23 mouse cellular contexts compared by ENCODE assay signal in the genomic region with DNA sequence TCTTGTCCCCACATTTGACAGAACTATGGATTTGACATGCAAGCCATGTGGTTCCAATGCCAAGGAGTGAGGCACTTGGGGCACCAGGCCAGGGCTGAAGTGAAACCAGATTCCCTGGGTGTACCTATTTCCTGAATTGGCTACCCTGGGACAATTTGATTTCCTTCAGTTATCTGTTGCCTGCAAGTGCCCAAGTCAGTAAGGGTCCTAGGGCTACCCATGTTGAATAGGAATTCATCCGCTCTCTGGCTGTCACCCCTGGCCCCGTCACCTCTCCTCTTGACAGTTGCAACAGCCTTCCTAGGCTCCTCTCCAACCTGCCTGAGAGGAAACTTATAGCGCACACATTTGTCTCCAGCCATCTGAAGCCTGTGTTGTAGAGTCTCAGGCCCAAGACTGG. TPM values are rescaled to one million over a fixed set of nuclear protein-coding genes. Genes with fewer than 3 reads are reported as not detected.
DNase-seq lines count a peak whose midpoint lies in the region; ATAC-seq and TF ChIP-seq lines count a peak whose summit lies in the region.
"Had no signal": no experiment of that assay in that cellular context is flagged by ENCODE, and none has a peak within 500 bp of the region (broad histone marks: within the 10 kb centered on the region; RNA-seq: fewer than 3 reads in every experiment).

No protein-coding gene starts in this region.

- H3K4me3 ChIP-seq in liver, adult 2 months (ENCODE audit: insufficient read depth, low read depth, low read length) = no peak overlapping the region
- H3K4me3 ChIP-seq in liver, postnatal 0 days (ENCODE audit: low read depth, low read length) = no peak overlapping the region
- no peak overlapping the region for H3K4me3 ChIP-seq in brown adipose tissue, adult 24 weeks (ENCODE audit: insufficient read depth, low read depth, low read length)
- H3K4me3 ChIP-seq in layer of hippocampus, adult 2 months = no peak overlapping the region
- H3K4me3 ChIP-seq: embryonic facial prominence, embryonic 10.5 days; embryonic facial prominence, embryonic 12.5 days; forebrain, embryonic 13.5 days; forebrain, embryonic 15.5 days had no signal

- no peak for TF ChIP-seq EP300 in liver, postnatal 0 days (IDR thresholded peaks at IDR 0.05; ENCODE audit: low read depth)

- H3K4me1 ChIP-seq in liver, adult 2 months (ENCODE audit: control insufficient read depth, insufficient read depth, low read length) = peaks cover 47% of the 10 kb centered on the region
- H3K4me1 ChIP-seq in liver, postnatal 0 days (ENCODE audit: insufficient read depth) = peaks cover 24% of the 10 kb centered on the region
- H3K4me1 ChIP-seq in brown adipose tissue, adult 24 weeks (ENCODE audit: control insufficient read depth, insufficient read depth, insufficient read length, low read length) = peaks cover 30% of the 10 kb centered on the region

- TF ChIP-seq CTCF in liver, adult 2 months (IDR thresholded peaks at IDR 0.05; ENCODE audit: low read depth, low read length) = no peak
- TF ChIP-seq CTCF in liver, postnatal 0 days (IDR thresholded peaks at IDR 0.05; ENCODE audit: low read depth) = no peak
- no peak for TF ChIP-seq CTCF in layer of hippocampus, adult 2 months (conservative IDR thresholded peaks at IDR 0.05)

- no peaks in the 10 kb centered on the region for H3K36me3 ChIP-seq in liver, adult 2 months (ENCODE audit: control insufficient read depth, insufficient read depth, low read length)
- H3K36me3 ChIP-seq in liver, postnatal 0 days (replicated peaks; ENCODE audit: insufficient read depth, low read length) = no peaks in the 10 kb centered on the region
- H3K36me3 ChIP-seq: embryonic facial prominence, embryonic 10.5 days; embryonic facial prominence, embryonic 12.5 days; forebrain, embryonic 15.5 days; G1E had no signal

- TF ChIP-seq POLR2A in liver, adult 2 months (IDR thresholded peaks at IDR 0.05; ENCODE audit: extremely low read depth, insufficient read depth, low read length) = no peak

- H3K79me2 ChIP-seq in liver, adult 2 months (ENCODE audit: control insufficient read depth, insufficient read depth, low read length) = peaks cover 6% of the 10 kb centered on the region; the same call in 1 of the 2 replicates

- no peaks in the 10 kb centered on the region for H3K9me3 ChIP-seq in liver, postnatal 0 days (ENCODE audit: low read length)
- H3K9me3 ChIP-seq: embryonic facial prominence, embryonic 10.5 days; embryonic facial prominence, embryonic 12.5 days; forebrain, embryonic 13.5 days; forebrain, embryonic 15.5 days had no signal

- H3K27me3 ChIP-seq in liver, adult 2 months (ENCODE audit: control insufficient read depth, insufficient read depth, low read length) = no peaks in the 10 kb centered on the region
- peaks cover 3% of the 10 kb centered on the region; the same call in 1 of the 2 replicates for H3K27me3 ChIP-seq in liver, postnatal 0 days (ENCODE audit: insufficient read depth, low read length)
- H3K27me3 ChIP-seq: CH12.LX had no signal

- H3K9ac ChIP-seq in liver, adult 2 months (ENCODE audit: low read depth, low read length) = no peak overlapping the region
- no peak overlapping the region for H3K9ac ChIP-seq in liver, postnatal 0 days (replicated peaks)
- H3K9ac ChIP-seq: embryonic facial prominence, embryonic 12.5 days; forebrain, embryonic 13.5 days; forebrain, embryonic 15.5 days; forebrain, postnatal 0 days had no signal

- ATAC-seq in liver, postnatal 0 days = no peak
- ATAC-seq: CD4-positive, CD25-positive, alpha-beta regulatory T cell, adult 4 months; forebrain, embryonic 13.5 days; forebrain, embryonic 15.5 days; forebrain, postnatal 0 days had no signal

- 41% methylated on average over 3 of the region's 3 CpGs for WGBS in liver, adult 2 months
- WGBS in liver, postnatal 0 days (ENCODE audit: insufficient replicate concordance) = 76% methylated on average over 3 of the region's 3 CpGs

- peak; percentile 36 for DNase-seq in adrenal gland, postnatal 10 days
- DNase-seq in adrenal gland, postnatal 25 days = no peak
- peak; percentile 56 for DNase-seq in liver, adult 2 months (ENCODE audit: extremely low read depth, low read depth, low spot score)
- DNase-seq in liver, postnatal 0 days = no peak
- peak; percentile 37 for DNase-seq in NIH3T3 (ENCODE audit: low read depth)
- no peak for DNase-seq in layer of hippocampus, adult 2 months (ENCODE audit: low spot score in 2 of 2)
- DNase-seq: adrenal gland, adult 8-10 months; adrenal gland, postnatal 36 days; B cell, adult 2 months; cerebellum, adult 11 months; cerebellum, adult 18-20 months; cerebellum, adult 8-10 months; cerebellum, adult 9-11 months; cerebellum, postnatal 14 days; forebrain, postnatal 0 days had no signal

- H3K4me2 ChIP-seq in liver, postnatal 0 days (ENCODE audit: low read depth, low read length) = no peak overlapping the region
- H3K4me2 ChIP-seq: embryonic facial prominence, embryonic 12.5 days; forebrain, embryonic 13.5 days; forebrain, embryonic 15.5 days had no signal

- H3K27ac ChIP-seq in liver, adult 2 months (replicated peaks; ENCODE audit: insufficient read depth, low read depth, low read length) = peak overlapping the region; percentile 30
- H3K27ac ChIP-seq in liver, postnatal 0 days (ENCODE audit: low read depth) = no peak overlapping the region
- peak overlapping the region; percentile 60 for H3K27ac ChIP-seq in brown adipose tissue, adult 24 weeks (replicated peaks; ENCODE audit: low read depth, low read length)
- no peak overlapping the region for H3K27ac ChIP-seq in layer of hippocampus, adult 2 months
- H3K27ac ChIP-seq: embryonic facial prominence, embryonic 10.5 days; embryonic facial prominence, embryonic 12.5 days; forebrain, embryonic 13.5 days; forebrain, embryonic 15.5 days had no signal

RNA-seq across cellular contexts. Expression of gene D930048N14Rik, which starts 4.1 kb away (rescaled TPM):
- total RNA-seq in adrenal gland, postnatal 10 days (2021) = 1 to 10 TPM; 1.1 to 3.5 TPM
- 3.5 and 4.0 TPM in 2 replicates for total RNA-seq in adrenal gland, postnatal 25 days (2021)
- total RNA-seq in liver, adult 2 months (2014; rRNA removed) = 1.3 and 1.7 TPM in 2 replicates
- 10.3 and 10.9 TPM in 2 replicates for polyA plus RNA-seq in liver, adult 2 months (2012; rRNA removed)
- polyA plus RNA-seq in liver, postnatal 0 days (2015; fragmentation: Nextera tagmentation; extraction: Ambion mirVana) = 0.15 and 0.34 TPM in 2 replicates
- 0.46 and 0.52 TPM in 2 replicates for polyA plus RNA-seq in brown adipose tissue, adult 24 weeks (2012; ENCODE audit: insufficient read depth, insufficient read length, missing spikeins)
- 1 to 10 TPM; 1.4 to 2.4 TPM for total RNA-seq in layer of hippocampus, adult 2 months (2021)
- polyA plus RNA-seq: G1E had no signal

RNA-seq across cellular contexts. Expression of gene N4bp3, which starts 4.2 kb away (rescaled TPM):
- 10 to 100 TPM; 16.2 to 26.3 TPM for total RNA-seq in adrenal gland, postnatal 10 days (2021)
- 11.1 and 13.7 TPM in 2 replicates for total RNA-seq in adrenal gland, postnatal 25 days (2021)
- total RNA-seq in liver, adult 2 months (2014; rRNA removed) = 1.6 and 2.4 TPM in 2 replicates
- 5.7 and 6.4 TPM in 2 replicates for polyA plus RNA-seq in liver, adult 2 months (2012; rRNA removed)
- polyA plus RNA-seq in liver, postnatal 0 days (2015; fragmentation: Nextera tagmentation; extraction: Ambion mirVana) = 2.4 and 2.8 TPM in 2 replicates
- polyA plus RNA-seq in brown adipose tissue, adult 24 weeks (2012; ENCODE audit: insufficient read depth, insufficient read length, missing spikeins) = 2.0 and 4.8 TPM in 2 replicates
- total RNA-seq in layer of hippocampus, adult 2 months (2021) = 10 to 100 TPM; 11.3 to 16.4 TPM

RNA-seq across cellular contexts. Expression of gene Rmnd5b, which starts 19.2 kb away (rescaled TPM):
- 10 to 100 TPM; 33.2 to 34.6 TPM for total RNA-seq in adrenal gland, postnatal 10 days (2021)
- total RNA-seq in adrenal gland, postnatal 25 days (2021) = 54.7 and 55.8 TPM in 2 replicates
- 8.9 and 10.3 TPM in 2 replicates for total RNA-seq in liver, adult 2 months (2014; rRNA removed)
- polyA plus RNA-seq in liver, adult 2 months (2012; rRNA removed) = 44.9 and 46.6 TPM in 2 replicates
- 13.0 and 16.0 TPM in 2 replicates for polyA plus RNA-seq in liver, postnatal 0 days (2015; fragmentation: Nextera tagmentation; extraction: Ambion mirVana)
- polyA plus RNA-seq in brown adipose tissue, adult 24 weeks (2012; ENCODE audit: insufficient read depth, insufficient read length, missing spikeins) = 11.1 and 11.6 TPM in 2 replicates
- total RNA-seq in layer of hippocampus, adult 2 months (2021) = 10 to 100 TPM; 59.8 to 65.2 TPM

RNA-seq across cellular contexts. Expression of gene 0610009B22Rik, which starts 33.8 kb away (rescaled TPM):
- total RNA-seq in adrenal gland, postnatal 10 days (2021) = 10 to 100 TPM; 46.9 to 48.8 TPM
- total RNA-seq in adrenal gland, postnatal 25 days (2021) = 55.1 and 58.2 TPM in 2 replicates
- 30.5 and 32.2 TPM in 2 replicates for total RNA-seq in liver, adult 2 months (2014; rRNA removed)
- polyA plus RNA-seq in liver, adult 2 months (2012; rRNA removed) = 17.7 and 21.6 TPM in 2 replicates
- 61.9 and 66.5 TPM in 2 replicates for polyA plus RNA-seq in liver, postnatal 0 days (2015; fragmentation: Nextera tagmentation; extraction: Ambion mirVana)
- polyA plus RNA-seq in brown adipose tissue, adult 24 weeks (2012; ENCODE audit: insufficient read depth, insufficient read length, missing spikeins) = 76.0 and 82.6 TPM in 2 replicates
- 10 to 100 TPM; 33.7 to 37.3 TPM for total RNA-seq in layer of hippocampus, adult 2 months (2021)

RNA-seq across cellular contexts. Expression of gene Nhp2, which starts 35.4 kb away (rescaled TPM):
- total RNA-seq in adrenal gland, postnatal 10 days (2021) = 10 to 100 TPM; 64.2 to 67.9 TPM
- 68.0 and 76.9 TPM in 2 replicates for total RNA-seq in adrenal gland, postnatal 25 days (2021)
- total RNA-seq in liver, adult 2 months (2014; rRNA removed) = 26.4 and 29.4 TPM in 2 replicates
- 31.4 and 33.8 TPM in 2 replicates for polyA plus RNA-seq in liver, adult 2 months (2012; rRNA removed)
- polyA plus RNA-seq in liver, postnatal 0 days (2015; fragmentation: Nextera tagmentation; extraction: Ambion mirVana) = 70.1 and 76.2 TPM in 2 replicates
- 43.4 and 50.7 TPM in 2 replicates for polyA plus RNA-seq in brown adipose tissue, adult 24 weeks (2012; ENCODE audit: insufficient read depth, insufficient read length, missing spikeins)
- total RNA-seq in layer of hippocampus, adult 2 months (2021) = 10 to 100 TPM; 41.7 to 48.2 TPM

Comparison
In these comparisons a context has a peak if more than half of its experiments do, and no peak if none do; other contexts are left out.
1. DNase-seq: peak in adrenal gland, postnatal 10 days (single experiment), liver, adult 2 months (single experiment) and NIH3T3 (single experiment); none in adrenal gland, postnatal 25 days (single experiment), liver, postnatal 0 days (single experiment) and layer of hippocampus, adult 2 months (0 of 2).
2. H3K27ac ChIP-seq: peak in liver, adult 2 months (single experiment) and brown adipose tissue, adult 24 weeks (single experiment); none in liver, postnatal 0 days (single experiment) and layer of hippocampus, adult 2 months (single experiment).